Mouse (Mus musculus) mature B cell (primary cell): Measurements from ENCODE around the gene Oaf.

Source experiments
- in situ Hi-C: fragments of 300-500 bp; cut with MboI; formaldehyde crosslinking; loops from 2 replicates; pipeline ENCODE4 v1.14.3; 2019

The Oaf gene

DNA sequence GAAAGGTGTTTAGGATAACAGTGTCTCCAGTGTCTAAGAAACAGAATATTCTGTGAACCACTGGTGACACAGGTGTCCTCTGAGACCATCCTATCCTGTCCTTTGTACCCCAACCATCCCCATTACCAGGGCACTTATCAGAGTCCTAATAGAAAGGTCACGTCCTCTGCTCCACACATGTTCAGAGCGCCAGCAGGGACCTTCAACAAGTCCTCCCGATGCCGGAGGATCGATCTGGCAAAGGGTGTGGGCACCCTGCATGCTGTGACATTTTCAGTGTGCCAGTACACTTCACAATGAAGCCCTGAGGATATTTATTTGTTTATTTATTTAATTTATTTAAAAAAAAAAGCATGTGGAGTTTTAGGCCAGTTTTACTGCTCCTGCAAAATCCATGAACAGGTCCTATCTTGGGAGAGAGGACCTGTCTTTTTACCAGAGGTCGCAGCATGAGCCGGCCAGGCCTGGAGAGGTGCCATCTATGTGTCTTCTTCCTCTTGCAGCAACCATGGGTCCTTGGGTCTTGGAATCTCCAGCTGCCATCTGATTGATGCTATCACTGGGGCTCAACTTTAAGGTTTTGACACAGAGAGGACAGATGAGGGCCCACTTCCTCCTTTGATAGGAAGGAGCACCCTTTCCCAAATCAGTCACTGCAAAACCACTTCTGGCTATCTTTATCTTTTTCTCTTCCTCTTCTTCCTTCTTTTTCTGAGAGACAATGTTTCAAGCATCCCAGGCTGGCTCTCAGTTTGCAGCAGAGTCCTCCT is 6.3 kb upstream of the Oaf start:
- in situ Hi-C loops = no loop called here

GRCm38 (mm10) chr9:43242432-43242831 is 2.7 kb upstream of the Oaf start:
- in situ Hi-C loops = no loop called here

DNA sequence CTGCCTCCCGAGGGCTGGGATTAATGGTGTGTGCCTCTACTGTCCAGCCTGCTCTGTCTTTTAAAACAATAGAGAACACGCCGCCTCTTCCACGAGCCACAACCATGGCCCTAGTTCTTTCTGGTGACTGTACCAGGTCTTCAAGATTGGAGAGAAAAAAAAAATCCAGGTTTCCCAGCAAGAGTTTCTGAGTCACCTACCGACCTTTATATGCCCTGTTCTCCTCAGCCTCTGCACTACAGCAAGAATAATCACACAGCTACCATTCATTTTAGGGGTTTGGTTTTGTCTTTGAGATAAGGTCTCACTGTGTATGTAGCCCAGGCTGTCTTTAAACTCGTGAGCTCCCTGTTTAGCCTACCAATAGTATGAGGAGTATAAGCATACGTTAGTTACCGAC is 2.3 kb upstream of the Oaf start:
- in situ Hi-C loops = no loop called here

GRCm38 (mm10) chr9:43241291-43241690 is 1.6 kb upstream of the Oaf start:
- in situ Hi-C loops = no loop called here

DNA sequence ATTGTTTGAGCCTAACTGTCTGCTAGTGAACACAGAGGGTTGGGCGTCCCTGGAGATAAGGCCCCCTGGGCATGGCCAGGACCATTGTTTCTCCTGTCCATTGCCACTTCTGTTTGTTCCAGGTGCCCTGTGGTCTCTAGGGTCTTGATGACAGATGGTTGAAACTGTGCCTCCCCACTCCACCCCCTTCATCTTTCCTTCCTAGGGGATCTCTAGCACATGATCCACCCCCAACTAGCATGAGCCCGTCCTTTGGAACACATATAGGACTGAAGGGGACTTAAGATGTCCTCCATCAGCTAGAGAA is 836 bp upstream of the Oaf start:
- in situ Hi-C loops = no loop called here

DNA sequence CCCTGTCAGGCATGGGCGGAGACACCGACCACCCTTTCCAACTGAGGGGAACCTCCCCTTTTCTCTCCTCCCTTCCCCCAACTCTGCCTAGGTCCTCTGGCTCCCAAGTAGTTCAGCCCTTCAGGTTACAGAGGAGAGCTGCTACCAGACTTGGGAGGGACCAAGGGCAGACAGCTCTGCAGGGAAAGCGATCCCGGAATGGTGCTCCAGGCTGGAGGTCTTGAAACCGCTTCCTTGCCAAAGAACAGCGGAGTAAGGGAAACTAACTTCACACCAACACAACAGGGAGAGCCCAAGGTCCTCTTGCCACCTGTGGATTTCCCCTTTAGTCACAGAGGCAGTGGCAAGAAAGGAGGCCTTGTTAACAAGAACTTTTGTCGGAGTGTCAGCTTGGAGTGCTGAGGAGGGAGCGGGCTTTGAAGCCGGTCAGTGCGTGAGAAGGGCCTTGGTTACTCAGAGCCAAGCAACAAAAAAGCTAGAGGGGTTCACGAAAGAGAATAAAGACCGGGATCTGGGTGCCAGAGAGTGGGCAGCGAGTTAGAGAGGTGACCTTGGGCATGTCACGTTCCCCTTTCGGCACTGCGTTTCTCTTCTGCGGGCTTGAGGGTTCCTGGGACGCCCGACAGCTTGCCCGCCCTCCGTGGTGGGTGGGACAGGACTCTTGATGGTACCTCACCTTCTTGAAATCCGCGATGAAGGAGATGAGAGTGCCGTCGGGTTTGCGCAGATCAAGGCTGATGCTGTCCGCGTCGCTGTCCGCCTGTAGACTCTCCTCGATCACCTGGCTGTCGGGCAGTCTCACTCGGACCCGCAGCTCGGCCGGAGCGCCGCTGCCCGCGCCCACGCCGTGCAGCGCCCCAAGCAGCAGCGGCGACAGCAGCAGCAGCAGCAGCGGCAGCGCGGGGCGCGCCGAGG is 823 bp downstream of the Oaf start:
- in situ Hi-C loops = no loop called here

- in situ Hi-C loops = no loop called here
Observed at GRCm38 (mm10) chr9:43238167-43238566, 1.5 kb downstream of the Oaf start.

GRCm38 (mm10) chr9:43237111-43237775 is 2.5 kb downstream of the Oaf start:
- in situ Hi-C loops = no loop called here

DNA sequence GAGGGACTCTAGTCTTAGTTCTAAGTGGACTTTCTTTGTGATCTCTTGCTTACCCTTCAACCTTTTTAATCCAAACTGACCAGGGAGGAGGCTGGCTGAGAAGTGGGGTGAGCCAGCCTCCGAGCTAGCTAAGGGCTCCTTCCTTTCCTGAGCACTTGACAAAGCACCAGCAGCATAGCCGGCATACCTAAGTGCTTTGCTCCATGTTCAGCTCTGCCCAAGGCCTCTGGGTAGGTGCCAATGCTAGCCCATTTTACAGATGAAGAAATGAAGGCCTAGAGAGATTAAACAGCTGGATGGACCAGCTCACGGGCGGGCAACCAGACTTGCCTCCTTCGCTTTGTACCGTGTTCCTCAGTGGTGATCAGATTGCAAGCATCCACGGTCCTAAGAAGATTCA is 3.1 kb downstream of the Oaf start:
- in situ Hi-C loops = no loop called here

GRCm38 (mm10) chr9:43236106-43236505 is 3.6 kb downstream of the Oaf start:
- in situ Hi-C loops = no loop called here

- in situ Hi-C loops = no loop called here
Observed at GRCm38 (mm10) chr9:43235336-43235735, 4.4 kb downstream of the Oaf start.

- in situ Hi-C loops = no loop called here
Observed at GRCm38 (mm10) chr9:43234496-43234895, 5.2 kb downstream of the Oaf start.

DNA sequence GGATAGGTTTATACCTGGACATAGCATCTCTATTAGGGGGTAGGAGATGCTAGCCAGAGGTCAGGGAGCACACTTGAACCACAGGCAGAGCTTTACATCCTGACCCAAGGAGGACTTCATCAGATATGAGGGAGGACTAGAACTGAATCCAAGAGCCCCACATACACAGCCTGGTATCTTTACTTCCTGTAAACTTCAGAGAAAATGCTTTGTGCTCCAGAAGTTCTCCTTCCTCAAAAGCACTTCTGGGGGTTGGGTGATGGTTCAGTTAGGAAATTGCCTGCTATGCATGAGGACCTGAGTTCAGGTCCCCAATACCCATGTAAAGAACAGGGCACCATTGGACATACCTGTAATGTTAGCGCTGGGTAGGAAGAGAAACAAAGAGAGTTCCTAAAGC is 6.2 kb downstream of the Oaf start:
- in situ Hi-C loops = no loop called here

DNA sequence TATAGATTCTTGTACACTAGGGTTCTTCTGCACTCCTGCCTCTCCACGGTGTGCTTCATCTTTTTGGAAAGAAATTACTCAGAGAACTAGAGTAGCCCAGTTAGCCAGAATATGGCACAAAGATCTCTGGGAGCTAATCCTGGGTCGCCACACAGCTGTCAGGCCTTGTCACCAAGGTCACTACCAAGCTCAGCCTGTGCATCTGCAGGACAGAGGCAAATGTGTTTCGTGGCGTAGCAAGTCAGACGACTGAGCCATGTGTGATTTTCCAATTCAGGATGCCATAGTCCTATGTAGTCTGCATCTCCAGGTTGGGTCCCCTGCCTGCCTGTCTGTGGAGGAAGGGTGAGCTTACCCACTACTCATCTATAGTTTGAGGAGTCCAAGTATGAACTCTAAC is 6.7 kb downstream of the Oaf start:
- in situ Hi-C loops = no loop called here

GRCm38 (mm10) chr9:43232286-43232685 is 7.4 kb downstream of the Oaf start:
- in situ Hi-C loops = no loop called here

- in situ Hi-C loops = no loop called here
Observed at GRCm38 (mm10) chr9:43231805-43232204, 7.9 kb downstream of the Oaf start.

- in situ Hi-C loops = no loop called here
Observed at GRCm38 (mm10) chr9:43230886-43231285, 8.8 kb downstream of the Oaf start.

GRCm38 (mm10) chr9:43229962-43230361 is 9.7 kb downstream of the Oaf start:
- in situ Hi-C loops = no loop called here

DNA sequence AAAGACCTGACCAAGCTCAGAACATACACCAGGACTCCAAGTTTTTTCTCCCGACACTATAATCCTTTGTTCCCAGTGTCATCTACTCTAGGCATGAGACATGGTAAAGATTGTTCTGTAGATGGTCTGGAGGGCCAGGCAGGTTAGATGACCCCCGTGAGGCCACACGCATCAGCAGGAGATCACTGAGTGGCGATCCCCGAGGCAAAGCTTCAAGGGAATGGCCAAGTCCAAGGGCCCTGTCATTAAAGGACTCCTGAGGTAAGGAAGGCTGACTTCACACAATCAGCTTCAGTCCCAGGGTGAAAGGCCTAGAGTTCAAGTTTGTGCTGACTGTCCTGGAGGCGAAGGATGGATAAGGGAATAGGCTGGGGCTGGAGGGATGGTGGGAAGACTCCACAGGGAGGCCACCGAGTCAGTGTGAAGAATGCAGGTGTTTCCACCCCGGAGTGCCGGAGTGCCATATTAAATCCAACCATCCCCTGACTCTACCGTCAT is 10.3 kb downstream of the Oaf start:
- in situ Hi-C loops = no loop called here

GRCm38 (mm10) chr9:43228745-43229144 is 11.0 kb downstream of the Oaf start:
- in situ Hi-C loops = no loop called here

DNA sequence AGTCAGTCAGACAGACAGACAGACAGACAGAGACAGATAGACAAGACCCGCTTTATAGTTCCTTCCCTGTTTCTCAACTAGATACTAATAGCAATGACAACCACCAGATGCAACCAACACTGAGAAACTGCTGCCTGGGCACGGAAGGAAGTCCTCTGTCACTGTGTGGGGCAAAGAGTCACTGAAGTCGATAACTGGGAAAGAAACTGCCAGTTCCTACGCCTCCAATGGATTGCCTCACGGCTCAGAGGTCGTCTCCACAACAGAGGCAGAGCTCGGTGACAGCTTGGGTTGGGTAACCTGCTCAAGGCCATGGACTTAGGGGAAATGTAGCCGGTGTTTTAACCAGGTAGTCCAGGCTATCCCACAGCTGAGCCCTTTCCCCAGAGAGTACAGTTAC is 12.1 kb downstream of the Oaf start:
- in situ Hi-C loops = no loop called here

- in situ Hi-C loops = no loop called here
Observed at GRCm38 (mm10) chr9:43226573-43227160, 13.0 kb downstream of the Oaf start.
